Mouse (Mus musculus) right cerebral cortex, postnatal 10 days (tissue): Measurements from ENCODE around the gene Ccdc148.

Source experiments
- DNase-seq, 2 experiments: peaks; one replicate each; pipeline ENCODE4 v3.0.0; 2021; ENCODE audit warnings: low spot score in 2 of 2

Ccdc148 gene

GRCm38 (mm10) chr2:58912339-58912738 is 248.1 kb downstream of the Ccdc148 start:
- DNase-seq: no peak

- DNase-seq: no peak
These were observed 253.5 kb downstream of the Ccdc148 start for GRCm38 (mm10) chr2:58906814-58907516.

DNA sequence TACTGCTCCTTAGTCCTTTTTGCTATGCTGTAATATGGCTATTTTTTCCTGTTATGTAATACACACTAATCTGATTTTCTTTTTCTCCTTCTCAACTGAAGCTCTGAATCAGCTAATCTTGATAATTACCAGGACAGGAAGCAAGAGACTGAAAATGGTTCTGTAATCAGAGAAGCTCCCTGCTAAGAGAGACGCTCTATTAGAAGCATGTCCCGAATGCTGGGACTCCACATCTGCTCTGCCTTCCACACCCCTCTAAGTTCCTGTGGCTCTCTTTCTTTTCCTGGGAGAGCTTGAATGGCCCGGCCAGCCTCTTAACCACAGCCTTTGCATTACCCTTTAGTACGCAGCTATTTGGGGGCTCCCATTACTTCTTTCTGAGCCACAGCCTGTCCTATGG is 255.4 kb downstream of the Ccdc148 start:
- DNase-seq: no peak

GRCm38 (mm10) chr2:58879876-58880275 is 280.6 kb downstream of the Ccdc148 start:
- DNase-seq: no peak

GRCm38 (mm10) chr2:58859134-58859533 is 301.3 kb downstream of the Ccdc148 start, which contains the start of gene Gm11099:
Gene Gm11099 (plus strand): TSS chr2:58859434.
- no peak for DNase-seq

DNA sequence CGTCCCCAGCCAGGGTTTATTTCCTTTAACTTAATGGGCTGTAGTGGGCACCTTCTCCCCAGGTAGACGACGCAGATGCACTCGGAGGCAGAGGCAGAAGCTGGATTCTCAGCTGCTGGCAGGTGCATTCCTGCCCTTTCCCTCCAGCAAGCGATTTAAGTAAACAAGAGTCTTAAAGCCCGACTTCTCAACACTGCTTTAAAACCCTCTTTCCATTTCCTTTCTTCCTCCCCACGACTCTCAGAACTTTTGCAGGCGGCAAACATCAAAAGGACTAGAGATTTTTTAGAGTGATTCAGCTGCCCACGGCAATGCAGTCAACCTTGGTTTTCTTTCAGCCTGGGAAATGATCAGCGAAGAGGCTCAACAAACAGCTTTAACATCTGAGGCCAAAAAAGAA is 316.0 kb downstream of the Ccdc148 start:
- DNase-seq: no peak

GRCm38 (mm10) chr2:58842443-58842842 is 318.0 kb downstream of the Ccdc148 start:
- DNase-seq: no peak

GRCm38 (mm10) chr2:58841021-58841420 is 319.5 kb downstream of the Ccdc148 start:
- DNase-seq: no peak

GRCm38 (mm10) chr2:58832253-58832980 is 328.1 kb downstream of the Ccdc148 start:
- DNase-seq: no peak

- DNase-seq: no peak
These were observed 330.3 kb downstream of the Ccdc148 start for GRCm38 (mm10) chr2:58829981-58830742.

DNA sequence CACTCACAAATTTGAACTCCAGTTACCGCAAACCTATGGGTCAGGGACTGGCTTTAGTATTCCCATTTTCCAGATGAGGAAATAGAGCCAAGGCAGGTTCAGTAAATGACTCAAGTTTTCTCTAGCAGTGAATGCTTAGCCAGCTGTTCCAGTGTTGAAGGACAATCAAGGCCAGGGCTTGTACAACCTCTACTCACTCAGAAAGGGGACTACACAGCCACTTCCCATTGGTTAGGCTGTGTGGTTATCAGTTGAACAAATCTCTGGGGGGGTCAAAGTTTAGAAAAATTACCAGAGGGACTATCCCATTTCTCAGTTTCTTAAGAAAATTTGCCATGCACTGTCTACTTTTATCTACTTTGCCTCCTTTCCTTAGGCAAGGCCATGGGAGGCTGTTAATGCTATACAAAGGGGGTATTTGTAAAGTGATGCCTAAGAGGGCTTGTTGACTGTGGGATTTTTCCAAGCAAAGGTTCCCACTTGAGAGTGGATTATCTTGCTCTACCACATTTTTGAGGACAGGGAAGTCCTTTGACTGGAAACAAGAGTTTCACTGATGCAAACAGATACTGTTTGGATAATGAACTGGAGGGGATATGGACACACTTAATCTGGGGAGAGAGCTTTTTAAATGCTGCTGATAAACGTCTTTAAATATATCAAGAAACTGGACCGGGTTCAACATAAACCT is 331.4 kb downstream of the Ccdc148 start:
- no peak for DNase-seq

- no peak for DNase-seq
These were observed 347.5 kb downstream of the Ccdc148 start for GRCm38 (mm10) chr2:58812941-58813340.

DNA sequence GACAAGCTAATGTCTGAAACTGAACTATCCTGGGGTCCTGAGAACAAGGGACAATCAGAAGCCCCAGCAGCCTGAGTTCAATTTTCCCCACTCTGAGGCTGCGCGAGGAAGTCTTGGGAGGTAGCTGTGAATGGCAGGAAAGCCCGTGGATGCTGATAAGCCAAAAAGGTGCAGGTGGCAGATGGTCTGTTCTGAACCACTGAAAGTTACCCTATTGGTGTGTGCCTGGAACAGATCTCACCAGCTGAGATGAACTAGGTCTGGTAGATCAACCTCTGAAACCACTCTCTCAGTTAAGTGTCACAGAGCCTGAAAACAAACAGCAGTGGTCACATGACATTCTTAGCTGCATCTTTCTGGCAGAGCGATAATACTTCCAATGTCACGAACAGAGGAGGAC is 360.9 kb downstream of the Ccdc148 start:
- DNase-seq: no peak

GRCm38 (mm10) chr2:58799126-58799525 is 361.4 kb downstream of the Ccdc148 start:
- DNase-seq: no peak

- no peak for DNase-seq
These were observed 363.0 kb downstream of the Ccdc148 start for GRCm38 (mm10) chr2:58797506-58797905.

DNA sequence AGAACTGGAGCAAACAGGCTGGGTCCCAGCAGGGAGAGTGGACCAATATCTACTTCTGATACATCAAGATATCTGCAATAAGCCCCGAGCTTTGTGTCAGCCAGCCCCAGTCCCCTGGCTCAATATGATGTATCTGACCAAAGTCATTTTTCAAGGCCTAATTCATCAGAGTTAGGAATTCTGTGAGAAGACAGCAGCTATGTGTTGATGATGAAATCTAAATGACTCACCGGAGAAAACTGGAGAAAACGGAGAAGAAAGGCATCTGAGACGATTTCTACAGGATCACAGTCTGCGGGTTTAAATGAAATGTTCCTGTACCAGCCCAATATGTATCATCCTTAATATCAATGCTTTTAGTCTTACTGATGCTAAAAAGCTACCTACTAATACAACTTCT is 365.1 kb downstream of the Ccdc148 start:
- no peak for DNase-seq

DNA sequence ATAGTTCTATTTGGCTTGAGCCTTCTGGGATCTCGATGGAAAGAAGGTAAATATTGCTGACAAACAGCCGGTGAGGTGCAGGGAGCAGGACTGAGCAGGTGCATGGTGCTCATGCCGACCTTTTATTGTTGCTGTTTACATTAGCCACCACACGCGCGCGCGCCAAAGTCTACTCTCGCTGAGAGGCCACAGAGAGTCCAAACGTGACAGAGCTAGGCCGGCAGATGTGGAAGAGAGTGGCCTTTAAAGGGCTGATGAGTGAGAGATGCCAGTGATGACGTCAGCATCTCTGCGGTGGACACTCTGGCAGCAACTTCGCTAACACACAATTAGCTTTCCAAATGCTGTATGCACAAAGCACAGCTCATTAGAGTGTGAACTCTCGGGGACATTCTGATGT is 366.0 kb downstream of the Ccdc148 start:
- DNase-seq: no peak

GRCm38 (mm10) chr2:58790361-58790760 is 370.1 kb downstream of the Ccdc148 start:
- DNase-seq: no peak

GRCm38 (mm10) chr2:58789934-58790333 is 370.5 kb downstream of the Ccdc148 start:
- no peak for DNase-seq

DNA sequence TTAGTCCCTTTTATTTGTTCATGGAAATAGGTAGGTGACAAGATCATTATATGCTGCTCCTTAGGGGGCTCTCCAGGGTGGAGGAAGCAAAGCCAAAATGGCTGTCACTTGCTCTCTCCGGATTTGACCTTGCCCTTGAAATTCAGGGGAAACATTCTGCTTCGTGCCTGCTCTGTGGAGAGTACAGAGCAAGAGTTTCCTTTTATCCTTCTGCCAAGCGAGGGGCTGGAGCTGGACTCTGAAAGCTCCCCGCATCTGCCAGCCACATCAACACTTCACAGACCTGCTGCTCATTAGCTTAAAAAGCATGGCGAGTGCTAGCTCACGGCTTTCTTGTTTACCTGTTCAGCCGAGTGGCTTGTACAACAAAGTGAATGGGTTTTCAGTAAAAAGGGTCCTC is 373.1 kb downstream of the Ccdc148 start:
- peak; percentile 27 to 31 for DNase-seq

- DNase-seq: peak; percentile 37 to 54
These were observed 373.8 kb downstream of the Ccdc148 start for GRCm38 (mm10) chr2:58786681-58787080.

GRCm38 (mm10) chr2:58786177-58786576 is 374.3 kb downstream of the Ccdc148 start:
- DNase-seq: no peak
